Mouse (Mus musculus) embryonic facial prominence, embryonic 14.5 days (tissue): Measurements from ENCODE around the gene Dnttip1. TPM values are rescaled to one million over a fixed set of nuclear protein-coding genes. Genes with fewer than 3 reads are reported as not detected.

Experiments used
- ATAC-seq: fragments of 200-750 bp; cut with Nextera tagmentation; 2 replicates; pipeline ENCODE4 v1.8.0; 2017; ENCODE audit warnings: low read depth, moderate number of reproducible peaks, moderate TSS enrichment
- DNase-seq: peaks from one replicate; pipeline ENCODE4 v3.0.0-alpha.2; 2015; ENCODE audit warnings: low spot score
- H3K27ac ChIP-seq: fragments of 300-500 bp; sonication (generic); replicated peaks from 2 replicates; pipeline ENCODE4 v1.5.1; 2014; ENCODE audit warnings: low read depth, mild to moderate bottlenecking, low read length, moderate library complexity
- H3K27me3 ChIP-seq: fragments of 300-500 bp; sonication (generic); replicated peaks from 2 replicates; pipeline ENCODE4 v1.6.1; 2014; ENCODE audit warnings: low read length; ENCODE audit not compliant: control insufficient read depth, insufficient read depth
- H3K36me3 ChIP-seq: fragments of 300-500 bp; sonication (generic); 2 replicates; pipeline ENCODE4 v1.6.1; 2014; ENCODE audit warnings: low read length, mixed read lengths; ENCODE audit not compliant: control insufficient read depth, insufficient read depth
- H3K4me1 ChIP-seq: fragments of 300-500 bp; sonication (generic); 2 replicates; pipeline ENCODE4 v1.6.1; 2014; ENCODE audit warnings: antibody characterized with exemption, low read length; ENCODE audit not compliant: control insufficient read depth, insufficient read depth
- H3K4me2 ChIP-seq: fragments of 300-500 bp; sonication (generic); 2 replicates; pipeline ENCODE4 v1.6.1; 2014; ENCODE audit warnings: low read depth, mild to moderate bottlenecking, low read length, moderate library complexity, mixed read lengths
- H3K4me3 ChIP-seq: fragments of 300-500 bp; sonication (generic); 2 replicates; pipeline ENCODE4 v1.5.1; 2014; ENCODE audit warnings: low read depth, mild to moderate bottlenecking, low read length
- H3K9ac ChIP-seq: fragments of 300-500 bp; sonication (generic); 2 replicates; pipeline ENCODE4 v1.6.1; 2014; ENCODE audit warnings: low read depth, mild to moderate bottlenecking, low read length, moderate library complexity, mixed read lengths
- H3K9me3 ChIP-seq: fragments of 300-500 bp; sonication (generic); 2 replicates; pipeline ENCODE4 v1.6.1; 2016; ENCODE audit warnings: low read length; ENCODE audit not compliant: control insufficient read depth
- WGBS: fragments of 180-500 bp; shearing (Covaris S2); extraction: QIAGEN DNeasy Blood & Tissue Kit; methylation state at CpG from one replicate; pipeline ENCODE4 v1.1.7; 2014; 5-methylcytosine and 5-hydroxymethylcytosine counted together
- polyA plus RNA-seq: library from polyadenylated mRNA; unstranded; fragments of >200 nt; fragmentation: Nextera tagmentation; extraction: Ambion mirVana; gene quantifications from 2 replicates; pipeline ENCODE4 v1.2.1, GENCODE M21; 2014

Gene Dnttip1
- 60.9 and 63.0 TPM in 2 replicates for polyA plus RNA-seq

DNA sequence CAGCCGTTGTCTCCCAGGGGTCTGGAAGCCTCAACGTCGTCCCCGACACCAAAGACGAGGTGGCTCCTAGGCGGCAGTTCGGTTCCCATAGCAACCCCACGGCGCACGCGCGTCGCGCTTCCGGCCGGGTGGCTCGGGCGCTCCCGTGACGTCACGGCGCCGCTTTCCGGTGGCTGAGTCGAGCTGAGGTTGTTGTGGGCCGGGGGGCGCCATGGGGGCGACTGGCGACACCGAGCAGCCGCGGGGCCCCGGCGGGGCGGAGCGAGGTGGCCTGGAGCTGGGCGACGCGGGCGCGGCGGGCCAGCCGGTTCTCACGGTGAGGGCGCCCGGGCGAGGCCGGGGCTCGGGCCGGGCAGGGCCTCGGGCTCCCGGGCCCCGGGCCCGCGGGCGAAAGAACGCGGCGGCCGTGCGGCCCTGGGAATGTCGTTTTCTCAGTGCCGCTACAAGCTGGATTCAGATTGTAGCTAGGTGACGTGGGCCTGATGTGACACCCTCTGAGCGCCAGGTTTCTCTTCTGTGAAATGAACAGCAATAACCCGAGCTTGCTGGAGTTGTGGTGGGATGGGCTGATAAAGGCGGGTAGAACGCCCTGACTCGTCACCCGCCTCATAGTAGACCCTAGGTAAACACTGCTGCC, at the start of gene Dnttip1, which contains the start of gene Wfdc3:
TSS of gene Dnttip1 (plus strand) at position 141 of the 637 bp plus-strand sequence.
TSS of gene Wfdc3 (minus strand) at position 89 of the 637 bp plus-strand sequence.
- Histone ChIP-seq H3K4me1 (peaks cover 11% of the 10 kb centered on the region), H3K4me3 (peak within 1 kb of the TSS; percentile 90), H3K4me2 (peak within 1 kb of the TSS; percentile 75), H3K9ac (peak within 1 kb of the TSS; percentile 93), H3K9me3 (no peaks in the 10 kb centered on the region), H3K27ac (peak within 1 kb of the TSS; percentile 74), H3K36me3 (peaks cover 33% of the 10 kb centered on the region), H3K27me3 (no peaks in the 10 kb centered on the region)
- 0% methylated on average over 31 of the region's 70 CpGs for WGBS
- DNase-seq = peak; percentile 94
- ATAC-seq = peak; percentile 93

DNA sequence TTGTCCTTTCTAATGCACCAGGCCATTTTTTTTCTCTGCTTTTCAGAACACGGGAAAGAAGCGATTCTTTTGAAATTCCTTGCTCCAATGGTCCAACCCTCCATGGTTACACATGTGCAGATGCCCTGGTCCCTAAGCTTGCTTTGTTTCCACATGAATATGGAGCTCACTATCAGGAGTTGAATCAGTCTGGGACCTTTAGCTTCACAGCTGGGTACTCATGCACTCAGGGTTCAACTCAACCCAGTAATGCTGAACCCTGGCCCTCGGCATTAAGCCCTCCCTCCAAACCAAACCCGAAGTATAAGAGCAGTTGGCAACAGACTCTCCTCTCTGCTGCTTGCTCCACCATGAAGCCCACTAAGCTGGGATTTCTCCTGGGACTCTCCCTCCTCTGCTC, 47.6 kb upstream of the Dnttip1 start, which contains the start of gene Spint4:
TSS of gene Spint4 (plus strand) at position 301 of the 400 bp plus-strand sequence.
- Histone ChIP-seq H3K36me3 (no peaks in the 10 kb centered on the region), H3K9me3 (no peaks in the 10 kb centered on the region), H3K4me2 (no peak within 1 kb of the TSS), H3K4me1 (no peaks in the 10 kb centered on the region), H3K4me3 (no peak within 1 kb of the TSS), H3K27ac (no peak within 1 kb of the TSS), H3K27me3 (no peaks in the 10 kb centered on the region), H3K9ac (no peak within 1 kb of the TSS)
- ATAC-seq (no peak), DNase-seq (no peak)
- WGBS = 83% methylated on average over 4 of the region's 4 CpGs

DNA sequence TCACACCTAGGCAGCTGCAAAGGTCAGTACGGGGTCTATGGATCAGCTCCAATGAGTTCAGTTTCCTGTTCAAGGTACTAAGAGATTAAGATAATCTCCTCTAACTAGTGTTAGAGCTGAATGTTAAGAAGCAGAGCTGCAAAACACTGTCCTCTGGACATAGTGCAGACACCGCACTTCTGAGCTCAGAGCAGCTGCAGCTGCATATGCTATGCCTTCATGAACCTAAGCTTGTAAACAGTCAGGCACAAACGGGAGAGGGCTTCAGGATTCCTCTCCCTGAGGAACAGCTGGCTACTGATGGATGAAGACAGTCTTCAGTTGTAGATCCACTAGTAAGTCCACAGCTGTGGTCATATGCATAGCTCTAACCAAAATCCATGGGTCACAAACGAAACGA, 44.8 kb upstream of the Dnttip1 start:
- Histone ChIP-seq H3K4me1 (no peaks in the 10 kb centered on the region), H3K9ac (no peak overlapping the region), H3K27me3 (no peaks in the 10 kb centered on the region), H3K9me3 (no peaks in the 10 kb centered on the region), H3K4me3 (no peak overlapping the region), H3K36me3 (no peaks in the 10 kb centered on the region), H3K4me2 (no peak overlapping the region), H3K27ac (no peak overlapping the region)
- WGBS = 68% methylated on average over 5 of the region's 5 CpGs
- peak; percentile 48 for DNase-seq
- peak; percentile 53; the same call in 1 of the 2 replicates for ATAC-seq

GRCm38 (mm10) chr2:164701761-164702160, 44.0 kb upstream of the Dnttip1 start:
- H3K4me2 ChIP-seq = no peak overlapping the region
- H3K4me3 ChIP-seq = no peak overlapping the region
- ATAC-seq (no peak), DNase-seq (no peak)
- no peak overlapping the region for H3K9ac ChIP-seq
- no peaks in the 10 kb centered on the region for H3K4me1 ChIP-seq
- 87% methylated on average over 5 of the region's 5 CpGs for WGBS
- no peaks in the 10 kb centered on the region for H3K9me3 ChIP-seq
- no peaks in the 10 kb centered on the region for H3K27me3 ChIP-seq
- H3K27ac ChIP-seq = no peak overlapping the region
- H3K36me3 ChIP-seq = no peaks in the 10 kb centered on the region

DNA sequence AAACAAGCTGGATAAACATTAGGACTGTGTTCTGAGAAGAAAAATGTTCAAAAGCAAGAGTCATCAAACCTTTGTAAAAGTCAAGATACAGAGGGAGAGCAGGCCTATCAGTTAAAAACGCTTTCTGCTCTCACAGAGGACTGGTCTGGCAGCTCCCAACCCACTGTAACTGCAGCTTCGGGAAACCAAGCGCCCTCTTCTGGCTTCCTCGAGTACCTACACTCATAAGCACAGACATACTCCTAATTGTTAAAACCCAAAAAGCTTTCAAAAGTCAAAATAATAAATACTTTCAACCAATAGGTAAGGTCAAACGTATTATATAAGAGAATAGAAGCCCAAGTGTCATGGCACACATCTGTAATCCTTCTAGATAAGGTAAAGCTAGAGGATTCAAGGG, 41.5 kb upstream of the Dnttip1 start:
- DNase-seq = no peak
- Histone ChIP-seq H3K36me3 (no peaks in the 10 kb centered on the region), H3K27me3 (no peaks in the 10 kb centered on the region), H3K4me1 (no peaks in the 10 kb centered on the region), H3K27ac (no peak overlapping the region), H3K9ac (no peak overlapping the region), H3K4me2 (no peak overlapping the region), H3K4me3 (no peak overlapping the region), H3K9me3 (no peaks in the 10 kb centered on the region)
- 78% methylated on average over 5 of the region's 5 CpGs for WGBS
- no peak for ATAC-seq

GRCm38 (mm10) chr2:164705328-164705727, 40.5 kb upstream of the Dnttip1 start:
- Histone ChIP-seq H3K4me2 (no peak overlapping the region), H3K36me3 (no peaks in the 10 kb centered on the region), H3K27me3 (no peaks in the 10 kb centered on the region), H3K27ac (no peak overlapping the region), H3K9me3 (no peaks in the 10 kb centered on the region), H3K9ac (no peak overlapping the region), H3K4me1 (no peaks in the 10 kb centered on the region), H3K4me3 (no peak overlapping the region)
- 90% methylated on average over 6 of the region's 6 CpGs for WGBS
- DNase-seq = no peak
- ATAC-seq = no peak

- no peaks in the 10 kb centered on the region for H3K27me3 ChIP-seq
- no peak for DNase-seq
- H3K36me3 ChIP-seq = no peaks in the 10 kb centered on the region
- H3K4me1 ChIP-seq = no peaks in the 10 kb centered on the region
- H3K9me3 ChIP-seq = no peaks in the 10 kb centered on the region
- no peak overlapping the region for H3K27ac ChIP-seq
- H3K9ac ChIP-seq = no peak overlapping the region
- no peak overlapping the region for H3K4me2 ChIP-seq
- WGBS = 90% methylated on average over 14 of the region's 14 CpGs
- H3K4me3 ChIP-seq = no peak overlapping the region
- ATAC-seq = no peak
These were observed 39.8 kb upstream of the Dnttip1 start for GRCm38 (mm10) chr2:164705991-164706390.

DNA sequence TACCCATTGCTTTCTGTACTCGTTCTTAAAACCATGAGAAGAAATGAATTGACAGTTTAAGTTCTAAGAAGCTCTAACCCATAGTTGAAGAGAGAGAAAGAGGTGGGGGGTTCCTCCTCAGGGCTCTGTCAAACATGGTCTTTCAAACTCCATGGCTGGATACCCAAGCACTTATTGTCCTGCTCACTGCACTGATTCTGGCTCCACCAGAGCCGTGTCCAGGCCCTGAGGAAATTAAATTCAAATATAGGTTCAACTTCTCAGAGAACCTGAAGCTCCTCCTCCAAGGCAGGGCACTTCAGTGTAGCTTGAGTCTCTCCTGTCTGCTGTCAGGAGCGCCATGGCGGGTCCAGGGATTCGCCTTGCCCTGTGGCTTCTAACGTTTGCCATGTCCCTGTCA, 30.8 kb upstream of the Dnttip1 start, which contains the start of gene Spint5:
TSS of gene Spint5 (plus strand) at position 301 of the 400 bp plus-strand sequence.
- Histone ChIP-seq H3K4me3 (no peak within 1 kb of the TSS), H3K27me3 (no peaks in the 10 kb centered on the region), H3K4me1 (no peaks in the 10 kb centered on the region), H3K36me3 (no peaks in the 10 kb centered on the region), H3K9ac (no peak within 1 kb of the TSS), H3K9me3 (no peaks in the 10 kb centered on the region), H3K27ac (no peak within 1 kb of the TSS), H3K4me2 (no peak within 1 kb of the TSS)
- no peak for DNase-seq
- 84% methylated on average over 6 of the region's 6 CpGs for WGBS
- ATAC-seq = no peak
